Mouse (Mus musculus) olfactory bulb, adult 2 months (tissue): Measurements from ENCODE around the gene L3mbtl4.

Source experiments
- CTCF ChIP-seq: fragments of 200-500 bp; IDR thresholded peaks from 2 replicates; pipeline ENCODE4 v1.5.1; 2012; ENCODE audit warnings: low read depth, mild to moderate bottlenecking, low read length, moderate library complexity; ENCODE audit not compliant: insufficient read depth
- POLR2A ChIP-seq: fragments of 200-500 bp; IDR thresholded peaks from 2 replicates; pipeline ENCODE4 v1.6.1; 2012; ENCODE audit warnings: mild to moderate bottlenecking, low read depth, low read length, moderate library complexity; ENCODE audit not compliant: insufficient read depth

GRCm38 (mm10) chr17:68312286-68312927 lies 38.8 kb downstream of the L3mbtl4 start:
- TF ChIP-seq CTCF (no peak), POLR2A (no peak)
